Mouse (Mus musculus) MEL (cell line): Measurements from ENCODE around the gene Arsb.

Experiments
- CHD1 ChIP-seq: IDR thresholded peaks from 2 replicates; pipeline ENCODE4 v1.6.1; 2012; ENCODE audit warnings: low read depth, mild to moderate bottlenecking, inconsistent platforms, low read length, improper control_type of control experiment
- CTCF ChIP-seq, 3 experiments: IDR thresholded peaks in 2 of 3; conservative IDR thresholded peaks in 1 of 3; 2 replicates each; pipeline ENCODE4 v1.5.1; 2011 to 2012; ENCODE audit warnings: low read length in 3 of 3, low read depth in 2 of 3, mild to moderate bottlenecking in 2 of 3, improper control_type of control experiment in 1 of 3, inconsistent platforms in 1 of 3, mixed read lengths in 1 of 3, moderate library complexity in 1 of 3; ENCODE audit not compliant: control insufficient read depth in 1 of 3, insufficient read depth in 1 of 3, poor library complexity in 1 of 3, severe bottlenecking in 1 of 3
- EP300 ChIP-seq, 2 experiments: IDR thresholded peaks; 2 replicates each; pipeline ENCODE4 v1.6.1; 2011; ENCODE audit warnings: improper control_type of control experiment in 2 of 2, low read length in 2 of 2, low read depth in 1 of 2, mild to moderate bottlenecking in 1 of 2
- GATA1 ChIP-seq: IDR thresholded peaks from 2 replicates; pipeline ENCODE4 v1.6.1; 2011; ENCODE audit warnings: low read depth, low read length, improper control_type of control experiment
- HCFC1 ChIP-seq: IDR thresholded peaks from 2 replicates; pipeline ENCODE4 v1.6.1; 2012; ENCODE audit warnings: low read depth, mild to moderate bottlenecking, inconsistent platforms, low read length, improper control_type of control experiment, moderate library complexity
- JUND ChIP-seq: IDR thresholded peaks from 2 replicates; pipeline ENCODE4 v1.6.1; 2011; ENCODE audit warnings: low read depth, mild to moderate bottlenecking, improper control_type of control experiment, low read length
- MAX ChIP-seq: IDR thresholded peaks from 2 replicates; pipeline ENCODE4 v1.6.1; 2011; ENCODE audit warnings: low read length, improper control_type of control experiment
- POLR2A ChIP-seq, 2 experiments: IDR thresholded peaks; 2 replicates each; pipeline ENCODE4 v1.6.1; 2011 to 2012; ENCODE audit warnings: low read length in 2 of 2, mild to moderate bottlenecking in 2 of 2, control low read depth in 1 of 2, improper control_type of control experiment in 1 of 2, low read depth in 1 of 2, moderate library complexity in 1 of 2; ENCODE audit not compliant: control insufficient read depth in 1 of 2, insufficient read depth in 1 of 2, poor library complexity in 1 of 2
- POLR2AphosphoS2 ChIP-seq: IDR thresholded peaks from 2 replicates; pipeline ENCODE4 v1.6.1; 2011; ENCODE audit warnings: low read length, improper control_type of control experiment
- RCOR1 ChIP-seq: IDR thresholded peaks from 2 replicates; pipeline ENCODE4 v1.6.1; 2012; ENCODE audit warnings: low read depth, mild to moderate bottlenecking, inconsistent platforms, low read length, improper control_type of control experiment
- ZKSCAN1 ChIP-seq: IDR thresholded peaks from 2 replicates; pipeline ENCODE4 v1.6.1; 2012; ENCODE audit warnings: low read depth, mild to moderate bottlenecking, inconsistent platforms, low read length, improper control_type of control experiment, moderate library complexity
- ZNF384 ChIP-seq: IDR thresholded peaks from 2 replicates; pipeline ENCODE4 v1.6.1; 2012; ENCODE audit warnings: low read depth, mild to moderate bottlenecking, inconsistent platforms, low read length, improper control_type of control experiment

DNA sequence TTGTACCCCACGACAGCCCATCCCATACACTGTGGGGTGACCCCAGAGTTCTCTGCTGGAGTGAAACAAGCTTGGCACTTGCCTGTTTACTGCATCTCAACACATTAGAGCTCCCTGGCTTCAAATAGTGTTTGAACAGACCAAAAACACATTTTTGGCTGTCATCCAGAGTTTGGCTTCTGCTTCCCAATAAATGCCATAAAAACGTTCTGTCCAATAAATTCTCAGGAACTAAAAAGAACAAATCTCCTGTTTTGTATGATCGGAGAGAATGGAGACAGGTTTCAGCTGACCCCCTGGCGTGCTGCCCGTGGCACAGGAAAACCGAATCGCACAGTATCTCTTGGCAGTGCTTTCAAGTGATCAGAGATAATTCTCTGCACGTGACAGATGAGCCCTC, 16.2 kb downstream of the Arsb start:
- TF ChIP-seq CTCF (IDR thresholded peaks at IDR 0.05 in 2 of 3, conservative IDR thresholded peaks at IDR 0.05 in 1 of 3; ENCODE audit: control insufficient read depth in 1 of 3, insufficient read depth in 1 of 3, low read depth in 2 of 3, low read length in 3 of 3, poor library complexity in 1 of 3, severe bottlenecking in 1 of 3) (no peak), POLR2A (IDR thresholded peaks at IDR 0.05; ENCODE audit: control insufficient read depth in 1 of 2, insufficient read depth in 1 of 2, low read depth in 1 of 2, low read length in 2 of 2, poor library complexity in 1 of 2) (no peak), HCFC1 (no peak), RCOR1 (no peak), JUND (no peak), ZKSCAN1 (no peak), GATA1 (no peak), MAX (no peak), ZNF384 (no peak), EP300 (IDR thresholded peaks at IDR 0.05; ENCODE audit: low read depth in 1 of 2, low read length in 2 of 2) (no peak), POLR2AphosphoS2 (no peak), CHD1 (no peak)
